Mouse (Mus musculus) c-Kit-positive CD71-negative TER-119-negative erythroid progenitor cells, embryonic 14.5 days (primary cell): ENCODE data around the gene Pde3a.

Source experiments
- DNase-seq: peaks from one replicate; pipeline ENCODE4 v3.0.0-alpha.2; 2013; ENCODE audit warnings: low read depth

Gene Pde3a

DNA sequence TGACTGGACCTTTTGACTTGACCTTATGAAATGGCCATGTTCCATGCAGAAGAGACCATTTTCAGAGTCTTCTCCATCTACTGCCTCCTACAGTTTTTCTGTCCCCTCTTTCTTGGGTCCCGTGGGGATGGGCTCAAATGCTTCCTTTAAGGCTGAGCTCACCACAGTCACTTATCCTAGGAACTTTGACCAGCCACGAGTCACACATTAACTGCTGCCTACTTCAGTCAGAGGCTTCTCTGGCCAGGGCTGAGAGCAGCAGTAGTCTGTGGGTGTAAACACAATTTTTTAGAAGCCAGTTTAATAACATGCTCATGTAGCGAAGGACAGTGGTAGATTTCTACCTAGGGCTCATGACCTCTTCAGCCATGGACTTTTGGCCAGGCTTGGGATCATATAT, 79.0 kb downstream of the Pde3a start:
- no peak for DNase-seq

- no peak for DNase-seq
Observed at GRCm38 (mm10) chr6:141331464-141331863, 82.4 kb downstream of the Pde3a start.

DNA sequence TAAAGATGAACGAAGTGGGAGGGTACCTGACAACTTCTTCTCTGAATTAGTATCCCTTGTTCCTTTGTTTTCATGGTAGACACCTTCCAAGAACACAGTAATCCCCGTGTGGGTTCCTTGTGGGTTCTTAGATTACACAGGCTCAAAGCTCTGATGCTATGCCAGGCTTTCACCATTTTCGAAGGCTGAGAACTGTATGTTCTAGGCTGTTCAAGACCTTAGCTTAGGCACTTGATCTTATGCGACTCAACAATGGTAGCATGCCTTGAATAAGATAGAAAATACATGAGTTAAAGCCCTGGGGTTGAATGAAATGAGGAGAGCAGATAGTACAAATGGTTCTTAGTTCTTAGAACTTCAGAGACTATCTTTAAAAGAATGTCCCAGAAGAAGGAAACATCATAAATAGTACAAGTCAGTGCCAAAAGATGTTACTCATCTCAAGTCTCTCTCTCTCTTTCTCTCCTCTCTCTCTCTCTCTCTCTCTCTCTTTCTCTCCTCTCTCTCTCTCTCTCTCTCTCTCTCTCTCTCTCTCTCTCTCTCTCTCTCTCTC, 83.6 kb downstream of the Pde3a start:
- no peak for DNase-seq

GRCm38 (mm10) chr6:141333245-141333644, 84.2 kb downstream of the Pde3a start:
- DNase-seq = no peak

GRCm38 (mm10) chr6:141335878-141336277, 86.8 kb downstream of the Pde3a start:
- DNase-seq = no peak

GRCm38 (mm10) chr6:141336438-141336837, 87.4 kb downstream of the Pde3a start:
- DNase-seq = no peak

DNA sequence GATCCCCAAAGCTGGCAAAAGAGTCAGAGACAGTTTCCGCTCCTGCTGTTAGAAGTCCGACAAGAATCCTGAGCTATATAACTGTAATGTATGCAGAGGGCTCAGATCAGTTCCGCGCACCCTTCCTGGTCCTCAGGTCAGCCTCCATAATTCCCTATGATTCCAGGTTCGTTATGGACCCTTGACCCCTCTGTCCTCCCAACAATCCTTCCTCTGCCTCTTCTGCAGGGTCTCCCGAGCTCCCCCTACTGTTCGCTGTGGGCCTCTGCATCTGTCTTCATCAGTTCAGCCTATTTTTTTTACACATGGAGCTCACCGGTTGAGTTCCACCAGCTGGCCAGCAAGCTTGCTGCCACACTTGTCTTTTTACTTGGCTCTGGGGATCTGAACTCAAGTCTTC, 88.6 kb downstream of the Pde3a start:
- peak; percentile 8 for DNase-seq

- DNase-seq = no peak
Observed at GRCm38 (mm10) chr6:141341385-141341784, 92.3 kb downstream of the Pde3a start.

- no peak for DNase-seq
Observed at GRCm38 (mm10) chr6:141347870-141348269, 98.8 kb downstream of the Pde3a start.

DNA sequence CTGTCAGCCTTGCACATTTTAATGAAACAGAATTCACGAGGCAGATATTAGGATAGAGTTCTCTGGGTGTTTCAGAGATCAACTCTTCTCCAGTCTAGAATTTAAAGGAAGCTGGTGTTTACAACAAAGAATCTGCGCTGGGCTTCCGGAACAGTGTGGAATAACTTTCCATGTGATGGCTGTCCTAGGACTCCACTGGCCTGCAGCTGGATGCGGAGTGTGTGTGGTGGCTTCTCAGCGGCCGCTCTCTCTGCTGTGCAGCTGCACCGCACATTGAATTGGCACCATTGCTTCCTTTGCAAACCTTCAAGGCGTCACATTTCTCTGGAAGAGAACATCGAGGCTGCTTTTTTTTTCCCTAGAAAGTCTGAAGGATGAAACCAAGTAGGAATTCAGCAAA, 99.5 kb downstream of the Pde3a start:
- no peak for DNase-seq

- no peak for DNase-seq
Observed at GRCm38 (mm10) chr6:141350261-141350660, 101.2 kb downstream of the Pde3a start.

DNA sequence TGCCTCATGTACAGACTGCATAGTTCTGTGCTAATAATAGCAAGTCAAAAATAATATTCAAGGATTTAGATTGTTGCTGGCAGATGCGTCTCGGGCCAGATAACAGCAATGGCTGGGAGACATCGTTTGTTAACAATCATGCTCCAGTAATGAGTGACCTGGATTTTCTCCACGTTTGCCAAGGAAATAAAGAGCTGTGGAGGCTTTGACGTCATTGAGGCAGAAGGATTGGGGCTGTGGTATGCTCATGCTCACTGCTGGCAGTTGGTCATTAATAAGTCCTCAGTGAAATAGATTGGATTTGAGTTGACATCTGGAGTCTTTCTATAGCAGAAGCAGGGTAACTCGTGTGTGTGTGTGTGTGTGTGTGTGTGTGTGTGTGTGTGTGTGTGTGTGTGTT, 103.2 kb downstream of the Pde3a start:
- DNase-seq = no peak

GRCm38 (mm10) chr6:141363664-141364063, 114.6 kb downstream of the Pde3a start:
- no peak for DNase-seq

GRCm38 (mm10) chr6:141367037-141367436, 118.0 kb downstream of the Pde3a start:
- no peak for DNase-seq

- peak; percentile 1 for DNase-seq
Observed at GRCm38 (mm10) chr6:141372697-141373096, 123.6 kb downstream of the Pde3a start.

GRCm38 (mm10) chr6:141374469-141375057, 125.5 kb downstream of the Pde3a start:
- DNase-seq = no peak

- DNase-seq = no peak
Observed at GRCm38 (mm10) chr6:141375155-141375554, 126.1 kb downstream of the Pde3a start.

GRCm38 (mm10) chr6:141380927-141381326, 131.9 kb downstream of the Pde3a start:
- no peak for DNase-seq

GRCm38 (mm10) chr6:141381473-141381872, 132.4 kb downstream of the Pde3a start:
- DNase-seq = no peak

DNA sequence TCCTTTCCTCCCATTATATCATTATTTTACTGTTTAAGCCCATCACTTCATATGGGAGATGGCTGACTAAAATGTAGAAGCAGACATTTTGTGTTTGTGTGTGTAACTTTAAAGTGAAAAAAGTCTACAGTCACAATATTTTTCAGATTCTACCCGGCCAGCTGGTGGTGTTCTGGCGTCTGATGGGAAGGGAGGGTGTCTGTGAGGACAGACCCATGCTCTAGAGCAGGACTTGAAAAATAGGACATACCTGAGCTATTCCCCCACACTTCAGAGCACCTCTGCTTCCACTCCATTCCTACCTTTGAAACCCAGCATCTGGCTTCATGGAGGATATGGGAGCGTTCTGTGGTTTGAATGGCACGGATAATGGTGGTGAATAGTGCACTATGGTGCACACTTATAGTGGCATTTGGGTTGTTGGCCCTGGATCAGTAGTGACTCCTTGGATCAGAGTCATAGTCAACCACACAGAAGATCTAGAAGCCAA, 132.9 kb downstream of the Pde3a start:
- no peak for DNase-seq

DNA sequence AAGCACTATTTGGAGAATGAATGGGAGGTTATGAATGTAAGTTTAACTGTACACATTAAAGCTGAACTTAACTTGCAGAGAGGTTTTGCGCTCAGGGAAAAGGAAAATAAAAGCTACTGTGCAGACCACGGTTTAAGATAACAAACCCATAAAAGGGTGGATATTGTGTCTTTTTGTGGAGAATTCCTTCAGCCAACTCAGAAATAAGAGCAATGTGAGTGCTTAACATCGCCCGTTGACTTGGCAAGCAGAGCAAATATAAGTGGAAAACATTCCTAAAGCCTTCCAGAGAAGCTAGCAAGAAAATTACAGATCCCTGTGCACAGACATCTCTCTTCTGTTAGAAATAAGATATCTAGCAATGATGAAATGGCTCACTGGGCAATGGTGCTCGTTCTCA, 139.0 kb downstream of the Pde3a start:
- DNase-seq = no peak

GRCm38 (mm10) chr6:141395926-141396325, 146.9 kb downstream of the Pde3a start:
- DNase-seq = no peak

DNA sequence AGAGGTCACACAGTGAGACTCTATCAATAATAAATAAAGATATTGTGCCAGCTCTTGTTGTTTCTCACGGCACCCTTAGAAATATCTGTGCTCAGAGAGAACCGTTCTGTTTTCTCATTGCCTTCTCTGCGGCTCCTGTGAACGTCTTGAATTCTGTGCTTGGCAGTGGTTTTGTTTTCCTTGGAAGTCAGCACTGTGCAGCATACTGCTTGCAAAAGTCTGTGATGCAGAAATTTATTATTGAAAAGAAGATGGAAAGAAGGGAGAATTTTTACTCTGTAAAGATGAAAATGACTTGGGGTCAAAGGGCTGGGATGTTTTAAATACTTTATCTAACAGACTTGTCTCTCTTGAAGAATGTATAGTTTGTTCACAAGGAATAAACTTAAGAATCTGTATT, 150.3 kb downstream of the Pde3a start:
- no peak for DNase-seq

DNA sequence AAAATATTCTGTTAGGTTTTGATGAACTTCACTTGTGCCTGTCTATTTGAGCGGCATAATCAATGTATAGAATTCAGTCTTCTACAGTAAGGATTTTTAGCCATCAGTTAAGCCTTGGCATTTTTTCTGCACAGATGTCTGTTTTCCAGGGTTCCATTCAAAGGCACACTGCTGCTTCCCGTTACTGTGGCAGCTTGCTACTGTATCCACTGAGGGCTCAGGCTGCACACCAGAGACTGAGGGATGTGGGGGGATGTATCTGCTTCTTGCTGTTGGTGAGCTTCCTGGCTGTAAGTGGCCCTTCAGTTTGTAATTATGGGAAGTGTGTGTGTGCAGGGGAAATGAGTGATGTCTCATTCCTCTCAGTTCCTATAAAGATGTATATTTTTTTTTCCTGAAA, 154.9 kb downstream of the Pde3a start:
- DNase-seq = no peak
